Mouse (Mus musculus): ENCODE measurements at regions not wholly inside any gene's neighbourhood (a gene's known extent, or its start where the extent isn't known, plus 50 kb on each side); places are given as distances from the start of the nearest gene placed in this dataset.

DNA sequence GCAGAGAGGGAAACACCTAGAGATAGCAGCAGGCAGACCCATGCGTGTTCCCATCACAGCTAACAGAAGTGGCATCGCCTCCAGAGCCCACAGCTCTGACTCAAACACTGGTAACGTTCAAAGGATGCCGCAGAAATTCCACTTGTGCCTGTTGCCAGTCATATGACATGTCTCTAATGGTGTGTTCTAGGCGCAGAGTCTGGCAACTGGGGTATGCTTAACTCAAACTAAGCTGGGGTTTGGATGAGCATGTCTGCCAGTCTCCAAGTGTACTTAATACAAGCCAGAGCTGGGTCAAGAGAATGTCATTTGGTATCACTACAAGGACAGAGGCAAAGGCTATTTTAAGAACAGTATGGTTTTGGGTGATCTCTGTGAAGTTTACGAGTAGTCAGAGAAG, 507.9 kb downstream of the Nfib start:
- WGBS = 83% methylated on average over 6 of the region's 6 CpGs
- H3K4me1 ChIP-seq (ENCODE audit: control insufficient read depth, insufficient read depth, low read length) = no peaks in the 10 kb centered on the region
- ATAC-seq (replicated peaks; ENCODE audit: insufficient number of reproducible peaks, low FRiP score, low TSS enrichment, low read depth) (no peak), DNase-seq (ENCODE audit: low spot score) (no peak)
- no peak overlapping the region for H3K27ac ChIP-seq (replicated peaks; ENCODE audit: low read depth, low read length)
- no peaks in the 10 kb centered on the region for H3K9me3 ChIP-seq (replicated peaks; ENCODE audit: control insufficient read depth, low read length)
- H3K36me3 ChIP-seq (replicated peaks; ENCODE audit: control insufficient read depth, insufficient read depth, low read depth, low read length) = no peaks in the 10 kb centered on the region
- H3K27me3 ChIP-seq (ENCODE audit: control insufficient read depth, insufficient read depth, low read length) = no peaks in the 10 kb centered on the region
- H3K9ac ChIP-seq (replicated peaks; ENCODE audit: low read length) = no peak overlapping the region
- H3K4me2 ChIP-seq (ENCODE audit: low read depth, low read length) = no peak overlapping the region
- H3K4me3 ChIP-seq (ENCODE audit: low read depth, low read length) = no peak overlapping the region

DNA sequence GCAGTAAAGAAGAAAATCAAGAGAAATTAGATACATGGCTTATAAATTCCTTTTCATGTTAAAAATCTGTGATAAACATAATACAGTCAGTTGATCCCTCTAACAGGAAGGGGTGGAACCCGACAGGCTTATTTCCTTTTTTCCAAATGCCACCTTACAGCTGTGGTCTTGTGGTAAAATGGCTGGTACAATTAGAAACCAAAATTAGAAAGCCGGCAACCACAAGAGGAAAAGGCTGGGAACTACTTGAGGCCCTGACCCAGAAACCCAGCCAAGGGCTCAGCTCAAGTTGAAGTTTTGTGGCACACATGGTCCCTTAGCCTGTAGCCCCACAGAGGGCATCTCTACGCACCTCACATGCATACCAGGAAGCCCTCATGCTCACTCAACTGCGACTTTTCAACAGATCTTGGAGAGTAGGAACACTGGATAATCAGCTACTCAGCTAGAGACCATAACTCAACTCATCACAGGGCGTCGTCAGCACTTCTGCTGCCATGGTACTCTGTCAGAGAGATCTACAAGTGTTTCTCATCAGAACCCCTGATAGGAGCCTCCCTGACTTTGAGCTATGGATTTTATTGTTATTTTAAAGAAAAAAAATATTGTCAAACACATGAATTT, 509.4 kb downstream of the Nfib start:
- 82% methylated on average over 6 of the region's 6 CpGs for WGBS
- no peaks in the 10 kb centered on the region for H3K4me1 ChIP-seq (ENCODE audit: control insufficient read depth, insufficient read depth, low read length)
- H3K9ac ChIP-seq (replicated peaks; ENCODE audit: low read length) = no peak overlapping the region
- no peak overlapping the region for H3K4me2 ChIP-seq (ENCODE audit: low read depth, low read length)
- DNase-seq (ENCODE audit: low spot score) (no peak), ATAC-seq (replicated peaks; ENCODE audit: insufficient number of reproducible peaks, low FRiP score, low TSS enrichment, low read depth) (no peak)
- no peak overlapping the region for H3K27ac ChIP-seq (replicated peaks; ENCODE audit: low read depth, low read length)
- no peaks in the 10 kb centered on the region for H3K9me3 ChIP-seq (replicated peaks; ENCODE audit: control insufficient read depth, low read length)
- no peaks in the 10 kb centered on the region for H3K27me3 ChIP-seq (ENCODE audit: control insufficient read depth, insufficient read depth, low read length)
- no peak overlapping the region for H3K4me3 ChIP-seq (ENCODE audit: low read depth, low read length)
- H3K36me3 ChIP-seq (replicated peaks; ENCODE audit: control insufficient read depth, insufficient read depth, low read depth, low read length) = no peaks in the 10 kb centered on the region

DNA sequence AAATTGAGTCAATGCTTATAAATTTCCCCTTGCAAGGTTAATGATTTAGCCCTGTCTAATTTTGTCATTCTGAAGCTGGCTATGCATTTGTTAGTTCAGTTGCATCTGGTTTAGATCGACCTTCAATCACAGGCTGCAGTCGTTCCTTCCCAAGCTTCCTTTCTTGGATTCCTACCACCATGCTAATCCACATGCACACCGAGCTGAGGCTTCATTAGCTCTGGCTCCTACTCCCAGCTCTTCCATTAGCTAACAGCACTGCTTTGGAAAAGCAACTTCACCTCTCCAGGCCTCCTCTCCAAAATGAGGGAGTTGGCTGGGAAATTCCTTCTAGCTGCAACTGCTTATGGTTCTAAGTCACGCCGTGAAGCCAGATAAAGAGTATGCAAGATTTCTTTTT, 511.6 kb downstream of the Nfib start:
- Histone ChIP-seq H3K9me3 (replicated peaks; ENCODE audit: control insufficient read depth, low read length) (no peaks in the 10 kb centered on the region), H3K4me1 (ENCODE audit: control insufficient read depth, insufficient read depth, low read length) (no peaks in the 10 kb centered on the region), H3K27me3 (ENCODE audit: control insufficient read depth, insufficient read depth, low read length) (no peaks in the 10 kb centered on the region), H3K4me3 (ENCODE audit: low read depth, low read length) (no peak overlapping the region), H3K4me2 (ENCODE audit: low read depth, low read length) (no peak overlapping the region), H3K9ac (replicated peaks; ENCODE audit: low read length) (no peak overlapping the region), H3K27ac (replicated peaks; ENCODE audit: low read depth, low read length) (no peak overlapping the region), H3K36me3 (replicated peaks; ENCODE audit: control insufficient read depth, insufficient read depth, low read depth, low read length) (no peaks in the 10 kb centered on the region)
- DNase-seq (ENCODE audit: low spot score) (no peak), ATAC-seq (replicated peaks; ENCODE audit: insufficient number of reproducible peaks, low FRiP score, low TSS enrichment, low read depth) (no peak)
- 67% methylated on average over 5 of the region's 5 CpGs for WGBS

DNA sequence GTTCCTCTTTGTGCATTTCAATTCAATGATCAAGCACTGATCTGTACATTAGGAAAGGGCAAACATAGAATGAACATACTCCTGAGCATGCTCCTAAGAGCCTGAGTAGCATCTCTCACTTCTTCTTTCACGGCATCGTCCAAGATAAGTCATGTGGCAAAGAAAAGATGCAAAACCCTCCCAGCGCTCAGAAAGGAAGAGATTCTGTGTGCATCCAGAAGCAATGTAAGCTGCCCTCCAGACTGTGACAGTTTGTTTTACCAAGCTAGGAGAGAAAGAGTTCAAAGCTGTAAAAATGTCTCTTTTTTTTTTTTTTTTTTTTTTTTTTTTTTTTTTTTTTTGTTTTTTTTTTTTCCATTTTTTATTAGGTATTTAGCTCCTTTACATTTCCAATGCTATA, 518.7 kb downstream of the Nfib start:
- no peaks in the 10 kb centered on the region for H3K27me3 ChIP-seq (ENCODE audit: control insufficient read depth, insufficient read depth, low read length)
- WGBS = 94% methylated on average over 3 of the region's 3 CpGs
- ATAC-seq (replicated peaks; ENCODE audit: insufficient number of reproducible peaks, low FRiP score, low TSS enrichment, low read depth) = no peak
- H3K4me1 ChIP-seq (ENCODE audit: control insufficient read depth, insufficient read depth, low read length) = no peaks in the 10 kb centered on the region
- H3K4me3 ChIP-seq (ENCODE audit: low read depth, low read length) = no peak overlapping the region
- no peak for DNase-seq (ENCODE audit: low spot score)
- no peak overlapping the region for H3K27ac ChIP-seq (replicated peaks; ENCODE audit: low read depth, low read length)
- H3K9ac ChIP-seq (replicated peaks; ENCODE audit: low read length) = no peak overlapping the region
- no peaks in the 10 kb centered on the region for H3K9me3 ChIP-seq (replicated peaks; ENCODE audit: control insufficient read depth, low read length)
- H3K36me3 ChIP-seq (replicated peaks; ENCODE audit: control insufficient read depth, insufficient read depth, low read depth, low read length) = no peaks in the 10 kb centered on the region
- H3K4me2 ChIP-seq (ENCODE audit: low read depth, low read length) = no peak overlapping the region

DNA sequence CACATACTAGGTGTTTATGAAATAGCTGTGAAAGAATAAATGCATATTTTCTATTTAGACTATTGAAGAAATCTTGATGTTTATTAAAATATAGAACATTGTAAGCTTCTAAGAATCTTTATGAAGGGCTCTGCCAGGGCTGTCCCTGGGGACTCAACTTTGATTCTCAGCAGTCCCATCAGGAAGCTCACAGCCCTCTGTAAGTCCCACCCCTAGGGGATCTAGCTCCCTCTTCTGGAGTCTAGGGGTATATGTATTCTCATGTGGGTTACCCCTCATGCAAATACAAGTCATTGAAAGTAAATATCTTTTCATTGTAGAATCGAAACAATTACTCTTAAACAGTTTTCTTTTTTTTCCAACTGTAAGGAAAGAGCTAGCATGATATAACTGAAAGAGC, 521.6 kb downstream of the Nfib start:
- no peaks in the 10 kb centered on the region for H3K9me3 ChIP-seq (replicated peaks; ENCODE audit: control insufficient read depth, low read length)
- no peak overlapping the region for H3K27ac ChIP-seq (replicated peaks; ENCODE audit: low read depth, low read length)
- no peak for ATAC-seq (replicated peaks; ENCODE audit: insufficient number of reproducible peaks, low FRiP score, low TSS enrichment, low read depth)
- no peak for DNase-seq (ENCODE audit: low spot score)
- H3K27me3 ChIP-seq (ENCODE audit: control insufficient read depth, insufficient read depth, low read length) = no peaks in the 10 kb centered on the region
- no peak overlapping the region for H3K4me3 ChIP-seq (ENCODE audit: low read depth, low read length)
- H3K4me2 ChIP-seq (ENCODE audit: low read depth, low read length) = no peak overlapping the region
- H3K4me1 ChIP-seq (ENCODE audit: control insufficient read depth, insufficient read depth, low read length) = no peaks in the 10 kb centered on the region
- WGBS = 86% methylated on average over 1 of the region's 1 CpGs
- no peak overlapping the region for H3K9ac ChIP-seq (replicated peaks; ENCODE audit: low read length)
- H3K36me3 ChIP-seq (replicated peaks; ENCODE audit: control insufficient read depth, insufficient read depth, low read depth, low read length) = no peaks in the 10 kb centered on the region

GRCm38 (mm10) chr4:82178112-82178511, 527.4 kb downstream of the Nfib start:
- Histone ChIP-seq H3K27ac (replicated peaks; ENCODE audit: low read depth, low read length) (no peak overlapping the region), H3K9me3 (replicated peaks; ENCODE audit: control insufficient read depth, low read length) (no peaks in the 10 kb centered on the region), H3K27me3 (ENCODE audit: control insufficient read depth, insufficient read depth, low read length) (no peaks in the 10 kb centered on the region), H3K4me1 (ENCODE audit: control insufficient read depth, insufficient read depth, low read length) (no peaks in the 10 kb centered on the region), H3K9ac (replicated peaks; ENCODE audit: low read length) (no peak overlapping the region), H3K4me3 (ENCODE audit: low read depth, low read length) (no peak overlapping the region), H3K4me2 (ENCODE audit: low read depth, low read length) (no peak overlapping the region), H3K36me3 (replicated peaks; ENCODE audit: control insufficient read depth, insufficient read depth, low read depth, low read length) (no peaks in the 10 kb centered on the region)
- DNase-seq (ENCODE audit: low spot score) (no peak), ATAC-seq (replicated peaks; ENCODE audit: insufficient number of reproducible peaks, low FRiP score, low TSS enrichment, low read depth) (no peak)
- 77% methylated on average over 5 of the region's 5 CpGs for WGBS

DNA sequence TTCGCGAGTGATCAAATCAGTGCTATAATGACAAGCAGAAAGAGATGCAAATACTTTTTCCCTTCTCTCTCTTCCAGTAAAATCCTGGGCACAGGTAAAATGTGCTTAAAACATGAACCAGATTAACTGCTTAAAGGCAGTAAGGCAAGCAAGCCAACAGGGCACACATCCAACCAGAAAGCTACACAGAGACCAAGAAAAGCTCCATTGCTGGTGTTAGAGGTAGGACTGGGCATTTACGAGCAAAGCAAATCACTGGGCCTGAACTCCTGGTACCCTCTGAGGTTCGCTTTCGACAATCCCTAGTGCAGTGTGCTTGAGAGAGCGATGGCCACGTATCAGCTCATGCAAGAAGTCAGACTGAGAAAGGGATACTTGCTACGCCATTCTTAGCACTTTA, 528.8 kb downstream of the Nfib start:
- 93% methylated on average over 8 of the region's 8 CpGs for WGBS

GRCm38 (mm10) chr4:82173461-82174085, 532.0 kb downstream of the Nfib start:
- no peaks in the 10 kb centered on the region for H3K4me1 ChIP-seq (ENCODE audit: control insufficient read depth, insufficient read depth, low read length)
- no peak overlapping the region for H3K4me2 ChIP-seq (ENCODE audit: low read depth, low read length)
- H3K9me3 ChIP-seq (replicated peaks; ENCODE audit: control insufficient read depth, low read length) = no peaks in the 10 kb centered on the region
- no peak overlapping the region for H3K9ac ChIP-seq (replicated peaks; ENCODE audit: low read length)
- no peak for ATAC-seq (replicated peaks; ENCODE audit: insufficient number of reproducible peaks, low FRiP score, low TSS enrichment, low read depth)
- no peak overlapping the region for H3K4me3 ChIP-seq (ENCODE audit: low read depth, low read length)
- H3K27me3 ChIP-seq (ENCODE audit: control insufficient read depth, insufficient read depth, low read length) = no peaks in the 10 kb centered on the region
- H3K36me3 ChIP-seq (replicated peaks; ENCODE audit: control insufficient read depth, insufficient read depth, low read depth, low read length) = no peaks in the 10 kb centered on the region
- H3K27ac ChIP-seq (replicated peaks; ENCODE audit: low read depth, low read length) = no peak overlapping the region
- WGBS = 81% methylated on average over 17 of the region's 17 CpGs
- DNase-seq (ENCODE audit: low spot score) = no peak

More for the DNA sequence above, 528.8 kb downstream of the Nfib start:
- H3K4me2 ChIP-seq (ENCODE audit: low read depth, low read length) = no peak overlapping the region
- no peak overlapping the region for H3K27ac ChIP-seq (replicated peaks; ENCODE audit: low read depth, low read length)
- H3K9me3 ChIP-seq (replicated peaks; ENCODE audit: control insufficient read depth, low read length) = no peaks in the 10 kb centered on the region
- no peaks in the 10 kb centered on the region for H3K27me3 ChIP-seq (ENCODE audit: control insufficient read depth, insufficient read depth, low read length)
- H3K4me1 ChIP-seq (ENCODE audit: control insufficient read depth, insufficient read depth, low read length) = no peaks in the 10 kb centered on the region
- no peak for DNase-seq (ENCODE audit: low spot score)
- no peak for ATAC-seq (replicated peaks; ENCODE audit: insufficient number of reproducible peaks, low FRiP score, low TSS enrichment, low read depth)
- H3K4me3 ChIP-seq (ENCODE audit: low read depth, low read length) = no peak overlapping the region
- H3K36me3 ChIP-seq (replicated peaks; ENCODE audit: control insufficient read depth, insufficient read depth, low read depth, low read length) = no peaks in the 10 kb centered on the region
- no peak overlapping the region for H3K9ac ChIP-seq (replicated peaks; ENCODE audit: low read length)
